ENCODE assay signal across 8 mouse cellular contexts in the genomic region with DNA sequence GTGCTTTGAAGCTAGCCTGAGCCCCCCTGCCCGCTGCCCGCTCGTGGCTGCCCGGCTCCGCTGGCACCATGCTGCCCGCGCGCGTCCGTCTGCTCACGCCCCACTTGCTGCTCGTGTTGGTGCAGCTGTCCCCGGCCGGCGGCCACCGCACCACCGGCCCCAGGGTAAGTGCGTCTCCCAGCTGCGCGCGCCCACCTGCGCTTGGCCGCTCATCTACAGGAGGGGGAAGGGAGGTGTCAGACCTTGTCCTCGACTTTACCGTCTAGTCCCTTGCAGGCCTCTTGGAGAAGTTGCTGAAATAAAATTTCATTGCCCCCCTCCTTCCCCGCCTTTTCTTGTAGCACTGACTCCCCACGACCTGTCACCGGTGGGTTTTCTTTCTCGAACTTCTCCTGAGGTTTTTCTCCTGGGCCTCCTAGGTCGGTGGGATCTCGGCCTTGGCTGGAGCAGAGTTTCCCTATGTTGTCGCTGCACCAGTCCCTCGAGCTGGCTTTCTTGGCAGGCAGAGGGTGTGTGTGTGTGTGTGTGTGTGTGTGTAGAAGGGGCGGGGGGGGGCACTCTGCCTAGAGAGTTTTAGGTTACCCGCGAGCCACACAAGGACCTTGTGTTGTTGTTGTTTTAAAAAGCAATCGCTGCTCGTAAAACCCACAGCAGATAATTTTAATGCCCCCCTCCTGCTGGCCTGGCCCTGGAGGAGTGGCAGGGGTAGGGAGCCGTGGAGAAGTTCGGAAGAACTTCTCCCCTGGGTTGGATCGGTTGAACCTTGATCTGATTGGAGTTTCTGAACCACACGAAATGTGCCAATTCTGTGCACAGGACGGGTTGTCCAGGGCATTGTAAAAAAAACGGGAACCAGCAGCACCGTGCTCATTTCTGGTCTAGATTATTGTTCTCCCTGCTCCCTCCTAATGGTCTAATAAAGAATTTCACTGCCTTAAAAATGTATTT. TPM values are rescaled to one million over a fixed set of nuclear protein-coding genes. Genes with fewer than 3 reads are reported as not detected.
DNase-seq lines count a peak whose midpoint lies in the region; ATAC-seq and TF ChIP-seq lines count a peak whose summit lies in the region.

No protein-coding gene starts in this region.

- ATAC-seq in frontal cortex, adult (ENCODE audit: low TSS enrichment) = peak; percentile 44
- peak; percentile 10; the same call in 1 of the 2 replicates for ATAC-seq in forebrain, embryonic 12.5 days (ENCODE audit: low FRiP score)
- ATAC-seq in kidney, postnatal 0 days (replicated peaks; ENCODE audit: low FRiP score, low read depth) = peak; percentile 61; the same call in 1 of the 2 replicates
- peak; percentile 81 for ATAC-seq in neural tube, embryonic 12.5 days (ENCODE audit: low FRiP score, low read depth)

- H3K36me3 ChIP-seq in forebrain, embryonic 12.5 days (replicated peaks) = no peaks in the 10 kb centered on the region
- no peaks in the 10 kb centered on the region for H3K36me3 ChIP-seq in kidney, postnatal 0 days (ENCODE audit: insufficient read depth, low read length)
- no peaks in the 10 kb centered on the region for H3K36me3 ChIP-seq in neural tube, embryonic 12.5 days

- H3K27me3 ChIP-seq in forebrain, embryonic 12.5 days = peaks cover 23% of the 10 kb centered on the region
- peaks cover 49% of the 10 kb centered on the region for H3K27me3 ChIP-seq in kidney, postnatal 0 days (ENCODE audit: insufficient read depth, low read length)
- H3K27me3 ChIP-seq in neural tube, embryonic 12.5 days (replicated peaks) = peaks cover 18% of the 10 kb centered on the region

- H3K27ac ChIP-seq in forebrain, embryonic 12.5 days = no peak overlapping the region
- no peak overlapping the region for H3K27ac ChIP-seq in kidney, postnatal 0 days
- no peak overlapping the region for H3K27ac ChIP-seq in neural tube, embryonic 12.5 days

- no peaks in the 10 kb centered on the region for H3K9me3 ChIP-seq in forebrain, embryonic 12.5 days
- H3K9me3 ChIP-seq in kidney, postnatal 0 days (replicated peaks; ENCODE audit: low read length) = no peaks in the 10 kb centered on the region
- no peaks in the 10 kb centered on the region for H3K9me3 ChIP-seq in neural tube, embryonic 12.5 days

- peaks cover 21% of the 10 kb centered on the region for H3K4me1 ChIP-seq in forebrain, embryonic 12.5 days
- H3K4me1 ChIP-seq in kidney, postnatal 0 days (replicated peaks; ENCODE audit: insufficient read depth, low read length) = no peaks in the 10 kb centered on the region; the same call in 1 of the 2 replicates
- H3K4me1 ChIP-seq in neural tube, embryonic 12.5 days = peaks cover 29% of the 10 kb centered on the region; the same call in 1 of the 2 replicates

- H3K4me2 ChIP-seq in forebrain, embryonic 12.5 days = peak overlapping the region; percentile 98
- peak overlapping the region; percentile 73 for H3K4me2 ChIP-seq in kidney, postnatal 0 days (ENCODE audit: low read length)
- H3K4me2 ChIP-seq in neural tube, embryonic 12.5 days (replicated peaks) = peak overlapping the region; percentile 98

- 4% methylated on average over 45 of the region's 45 CpGs for WGBS in forebrain, embryonic 12.5 days
- WGBS in kidney, postnatal 0 days = under 1% methylated on average over 44 of the region's 45 CpGs
- WGBS in neural tube, embryonic 12.5 days = 2% methylated on average over 45 of the region's 45 CpGs

- no peak for DNase-seq in frontal cortex, adult 2 months (ENCODE audit: extremely low spot score in 1 of 2, low spot score in 1 of 2)
- peak; percentile 21 for DNase-seq in retina, postnatal 7 days (ENCODE audit: low read depth, low spot score)
- DNase-seq in retina, embryonic 14.5 days (ENCODE audit: low spot score) = no peak
- DNase-seq in kidney, postnatal 0 days (ENCODE audit: low spot score) = no peak
- DNase-seq in right cerebral cortex, postnatal 25 days = no peak

- peak overlapping the region; percentile 64 for H3K9ac ChIP-seq in forebrain, embryonic 12.5 days
- H3K9ac ChIP-seq in kidney, postnatal 0 days (ENCODE audit: low read depth, low read length) = no peak overlapping the region
- peak overlapping the region; percentile 65 for H3K9ac ChIP-seq in neural tube, embryonic 12.5 days

- peak overlapping the region; percentile 76 for H3K4me3 ChIP-seq in forebrain, embryonic 12.5 days (replicated peaks)
- H3K4me3 ChIP-seq in kidney, postnatal 0 days (replicated peaks; ENCODE audit: low read depth, low read length) = peak overlapping the region; percentile 34
- H3K4me3 ChIP-seq in neural tube, embryonic 12.5 days = peak overlapping the region; percentile 75

- no peak for TF ChIP-seq CTCF in kidney, postnatal 0 days (IDR thresholded peaks at IDR 0.05; ENCODE audit: low read depth)

RNA-seq across cellular contexts. Expression of a gene that starts 0.7 kb away (rescaled TPM):
- polyA plus RNA-seq in frontal cortex, adult 2 months (2012; rRNA removed) = 24.3 and 26.2 TPM in 2 replicates
- 7.3 and 8.5 TPM in 2 replicates for polyA plus RNA-seq in forebrain, embryonic 12.5 days (2016; fragmentation: Nextera tagmentation; extraction: Ambion mirVana)
- 0.57 and 0.72 TPM in 2 replicates for polyA plus RNA-seq in kidney, postnatal 0 days (2015; fragmentation: Nextera tagmentation; extraction: Ambion mirVana)
- 14.7 and 20.7 TPM in 2 replicates for polyA plus RNA-seq in neural tube, embryonic 12.5 days (2016; fragmentation: Nextera tagmentation; extraction: Ambion mirVana)

RNA-seq across cellular contexts. Expression of a gene that starts 58.8 kb away (rescaled TPM):
- polyA plus RNA-seq in frontal cortex, adult 2 months (2012; rRNA removed) = not detected in 2 replicates
- 0.99 and 1.4 TPM in 2 replicates for polyA plus RNA-seq in forebrain, embryonic 12.5 days (2016; fragmentation: Nextera tagmentation; extraction: Ambion mirVana)
- polyA plus RNA-seq in kidney, postnatal 0 days (2015; fragmentation: Nextera tagmentation; extraction: Ambion mirVana) = 1.7 and 4.0 TPM in 2 replicates
- 0.30 and 0.46 TPM in 2 replicates for polyA plus RNA-seq in neural tube, embryonic 12.5 days (2016; fragmentation: Nextera tagmentation; extraction: Ambion mirVana)

Comparison
In these comparisons a context has a peak if more than half of its experiments do, and no peak if none do; other contexts are left out.
1. ATAC-seq: peak in every context shown above with its lines; median percentile 81 in neural tube, embryonic 12.5 days; 61 in kidney, postnatal 0 days; 44 in frontal cortex, adult; 10 in forebrain, embryonic 12.5 days.